Mouse (Mus musculus): ENCODE data around the gene Atp7a. TPM values are rescaled to one million over a fixed set of nuclear protein-coding genes. Genes with fewer than 3 reads are reported as not detected.

Gene Atp7a
- 43.5 TPM for polyA plus RNA-seq (2014; fragmentation: Illumina TruSeq; extraction: RNeasy Lipid Tissue Mini Kit (QIAGEN cat#74804); ENCODE audit: low read depth, low replicate concordance)

DNA sequence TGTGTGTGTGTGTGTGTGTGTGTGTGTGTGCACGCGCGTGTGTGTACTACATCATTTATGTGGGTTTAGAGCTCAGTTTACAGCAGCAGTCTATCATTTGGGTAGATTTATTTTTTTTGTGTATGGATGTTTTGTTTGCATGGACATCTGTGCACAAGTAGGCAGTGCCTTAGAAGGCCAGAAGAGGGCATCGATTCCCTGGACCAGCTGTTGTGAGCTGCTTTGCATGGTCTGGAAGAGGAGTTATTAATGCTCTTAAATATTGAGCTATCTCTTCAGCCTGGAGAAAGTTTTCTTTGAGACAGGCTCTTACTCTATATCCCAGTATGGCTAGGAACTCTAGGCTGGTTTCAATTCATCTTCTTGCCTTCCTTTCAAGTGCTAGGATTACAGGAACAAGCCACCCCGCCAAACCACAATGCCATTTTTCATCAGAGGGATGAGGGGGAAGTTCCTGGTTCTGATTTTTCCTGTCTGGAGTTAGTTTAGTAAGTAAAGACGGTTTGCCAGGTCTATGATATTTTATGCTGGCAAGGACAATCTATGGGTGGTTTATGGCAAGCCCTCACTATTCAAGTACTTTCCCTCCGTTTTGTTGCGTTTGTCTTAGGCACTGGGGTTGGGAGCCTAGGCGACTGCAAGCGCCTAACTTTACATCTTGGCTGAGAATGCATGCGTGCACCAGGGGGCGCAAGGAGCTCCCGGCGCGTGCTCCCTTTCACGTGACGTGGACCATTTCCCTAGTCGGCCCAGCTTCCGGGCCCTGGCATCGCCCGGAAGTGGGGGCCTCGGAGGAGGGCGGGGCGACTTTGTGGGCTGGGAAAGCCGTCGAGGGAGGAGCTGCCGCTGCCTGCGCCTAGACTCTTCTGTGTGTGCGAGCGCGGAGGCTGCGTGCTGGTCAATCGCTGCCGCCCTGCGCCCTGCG, at the start of gene Atp7a:
Gene Atp7a, plus strand, starts transcription at position 859 of the 925 bp plus-strand sequence.

DNA sequence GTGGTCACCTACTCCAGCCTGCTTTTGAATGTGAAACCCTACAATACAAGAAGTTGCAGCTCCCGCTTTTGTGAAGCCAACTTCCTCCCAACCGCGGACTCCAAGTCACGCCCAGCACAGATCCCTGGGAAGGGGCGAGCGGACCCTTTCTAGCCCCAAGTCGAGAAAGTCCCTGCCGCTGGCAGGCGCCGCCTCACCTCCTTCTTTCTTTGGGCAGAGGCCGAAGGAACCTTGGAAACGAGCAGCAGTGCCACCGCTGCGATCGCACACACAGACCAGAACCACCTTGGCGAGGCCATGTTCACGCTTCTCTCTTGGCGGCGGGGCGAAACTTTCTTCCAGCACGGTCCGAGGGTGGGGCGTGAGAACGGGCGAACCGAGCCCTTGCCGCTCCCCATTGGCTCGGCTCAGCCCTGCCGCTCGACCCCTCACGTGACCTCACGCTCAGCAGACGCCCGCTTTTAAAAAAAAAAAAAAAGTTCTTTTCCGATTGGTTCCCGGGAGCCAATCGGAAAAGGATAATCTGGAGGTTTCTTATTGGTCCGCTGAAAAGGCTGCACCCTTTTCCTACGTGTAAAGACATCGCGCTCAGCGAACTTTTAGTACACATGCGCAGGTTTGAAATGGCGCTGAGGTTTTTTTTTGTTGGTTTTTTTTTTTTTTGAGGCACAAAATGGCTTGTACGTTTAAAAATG, 15.5 kb upstream of the Atp7a start, which contains the start of gene Magt1:
Gene Magt1, minus strand, starts transcription at position 442 of the 695 bp plus-strand sequence.

DNA sequence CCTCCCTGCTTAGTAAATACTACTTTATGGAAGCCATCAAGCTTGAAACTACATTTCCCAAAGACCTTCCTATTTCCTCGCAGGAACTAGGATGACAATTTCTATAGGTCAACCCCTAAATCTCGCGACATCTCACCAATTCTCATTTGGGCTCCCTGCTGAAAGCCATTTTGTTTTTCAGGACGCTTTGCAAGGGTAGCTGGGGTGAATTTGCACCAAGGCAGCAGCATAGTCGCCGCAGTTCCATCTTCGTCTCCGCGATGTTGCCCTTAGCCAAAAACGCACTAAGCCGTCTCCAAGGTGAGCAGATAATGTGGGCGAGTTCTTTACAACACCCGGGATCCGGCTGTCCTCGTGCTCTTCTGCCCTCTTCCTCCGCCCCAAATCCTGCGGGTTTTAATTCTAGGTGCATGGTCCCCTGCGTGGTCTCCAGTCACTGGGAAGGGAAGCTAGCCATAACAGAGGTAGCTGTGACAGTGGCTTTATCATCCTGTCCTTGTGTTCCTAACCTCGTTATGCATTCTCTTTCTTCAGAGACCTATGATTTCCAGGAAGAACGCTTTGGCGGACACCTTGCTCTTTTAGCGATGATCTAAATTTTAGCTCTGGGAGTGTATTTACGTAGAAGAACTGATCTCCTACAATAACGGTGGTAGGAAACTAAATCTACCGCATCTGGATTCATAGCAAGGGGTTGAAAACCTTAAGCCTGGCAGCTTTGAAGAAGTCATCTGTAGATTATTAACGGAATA, 11.3 kb upstream of the Atp7a start, which contains the start of gene Cox7b:
Gene Cox7b, plus strand, starts transcription at position 130 of the 752 bp plus-strand sequence.

GRCm38 (mm10) chrX:106142936-106143335, 115.9 kb downstream of the Atp7a start, which contains the start of gene Tlr13:
Gene Tlr13 (plus strand): TSS chrX:106143204.

Other genes with a start within 250 kb of the Atp7a start
- 113 TPM for gene Atrx, start 97.9 kb upstream of the Atp7a start, polyA plus RNA-seq (2014; fragmentation: Illumina TruSeq; extraction: RNeasy Lipid Tissue Mini Kit (QIAGEN cat#74804); ENCODE audit: low read depth, low replicate concordance)
- 169 TPM for gene Magt1, start 15.4 kb upstream of the Atp7a start, polyA plus RNA-seq (2014; fragmentation: Illumina TruSeq; extraction: RNeasy Lipid Tissue Mini Kit (QIAGEN cat#74804); ENCODE audit: low read depth, low replicate concordance)
- 2,143 TPM for gene Cox7b, start 11.6 kb upstream of the Atp7a start, polyA plus RNA-seq (2014; fragmentation: Illumina TruSeq; extraction: RNeasy Lipid Tissue Mini Kit (QIAGEN cat#74804); ENCODE audit: low read depth, low replicate concordance)
- 1.5 TPM for gene Tlr13, start 115.9 kb downstream of the Atp7a start, polyA plus RNA-seq (2014; fragmentation: Illumina TruSeq; extraction: RNeasy Lipid Tissue Mini Kit (QIAGEN cat#74804); ENCODE audit: low read depth, low replicate concordance)
- 521 TPM for gene Pgk1, start 159.8 kb downstream of the Atp7a start, polyA plus RNA-seq (2014; fragmentation: Illumina TruSeq; extraction: RNeasy Lipid Tissue Mini Kit (QIAGEN cat#74804); ENCODE audit: low read depth, low replicate concordance)
- 68.6 TPM for gene Taf9b, start 193.9 kb downstream of the Atp7a start, polyA plus RNA-seq (2014; fragmentation: Illumina TruSeq; extraction: RNeasy Lipid Tissue Mini Kit (QIAGEN cat#74804); ENCODE audit: low read depth, low replicate concordance)
- not detected for gene Fnd3c2, start 228.1 kb downstream of the Atp7a start, polyA plus RNA-seq (2014; fragmentation: Illumina TruSeq; extraction: RNeasy Lipid Tissue Mini Kit (QIAGEN cat#74804); ENCODE audit: low read depth, low replicate concordance)

Data from kidney, adult 10 weeks (tissue).